Mouse (Mus musculus): ENCODE results near the gene Lrrtm4. TPM values are rescaled to one million over a fixed set of nuclear protein-coding genes. Genes with fewer than 3 reads are reported as not detected.

Lrrtm4 gene
- polyA plus RNA-seq, 1 experiment from 2014 or later, result 1.3 TPM

DNA sequence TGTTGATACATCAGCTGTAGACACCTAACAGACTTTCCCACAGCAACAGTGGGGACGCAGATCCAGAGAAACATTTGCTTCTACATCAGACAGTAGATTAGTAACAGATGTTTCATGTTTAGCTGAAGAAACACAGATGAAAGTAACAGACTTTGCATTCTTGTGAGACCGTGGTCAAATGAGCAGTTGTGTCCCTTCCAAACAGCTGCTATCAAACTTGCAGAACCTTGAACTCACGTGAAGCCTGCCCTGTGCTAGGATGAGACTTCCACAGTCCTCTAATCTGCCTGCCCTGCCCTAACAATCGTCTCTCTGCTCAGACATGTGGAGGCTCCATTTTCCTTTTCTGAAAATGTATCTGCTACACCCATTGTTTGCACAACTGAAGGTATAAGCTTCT is 245.3 kb downstream of the Lrrtm4 start:
- DNase-seq (ENCODE audit: low spot score), result no peak
- H3K27me3 ChIP-seq (ENCODE audit: control insufficient read depth, insufficient read depth, low read length), result no peaks in the 10 kb centered on the region
- no peak overlapping the region for H3K4me2 ChIP-seq (ENCODE audit: low read depth, severe bottlenecking)
- no peak overlapping the region for H3K27ac ChIP-seq (replicated peaks; ENCODE audit: low read depth, low read length)
- no peaks in the 10 kb centered on the region for H3K4me1 ChIP-seq (ENCODE audit: control insufficient read depth, insufficient read depth, low read length)
- H3K36me3 ChIP-seq (ENCODE audit: control insufficient read depth, insufficient read depth, low read length), result no peaks in the 10 kb centered on the region
- no peak for ATAC-seq (ENCODE audit: insufficient number of reproducible peaks, low FRiP score, low TSS enrichment, low read depth)
- H3K9me3 ChIP-seq (ENCODE audit: control insufficient read depth, low read length), result no peaks in the 10 kb centered on the region
- no peak overlapping the region for H3K4me3 ChIP-seq (ENCODE audit: low read depth, low read length)
- no peak overlapping the region for H3K9ac ChIP-seq (ENCODE audit: low read length)
- WGBS, result 28% methylated on average over 4 of the region's 4 CpGs

- no peaks in the 10 kb centered on the region for H3K9me3 ChIP-seq (ENCODE audit: control insufficient read depth, low read length)
- H3K27me3 ChIP-seq (ENCODE audit: control insufficient read depth, insufficient read depth, low read length), result no peaks in the 10 kb centered on the region
- ATAC-seq (ENCODE audit: insufficient number of reproducible peaks, low FRiP score, low TSS enrichment, low read depth) (no peak), DNase-seq (ENCODE audit: low spot score) (no peak)
- no peak overlapping the region for H3K9ac ChIP-seq (ENCODE audit: low read length)
- no peaks in the 10 kb centered on the region for H3K36me3 ChIP-seq (ENCODE audit: control insufficient read depth, insufficient read depth, low read length)
- H3K4me3 ChIP-seq (ENCODE audit: low read depth, low read length), result no peak overlapping the region
- H3K4me1 ChIP-seq (ENCODE audit: control insufficient read depth, insufficient read depth, low read length), result no peaks in the 10 kb centered on the region
- H3K27ac ChIP-seq (replicated peaks; ENCODE audit: low read depth, low read length), result no peak overlapping the region
- no peak overlapping the region for H3K4me2 ChIP-seq (ENCODE audit: low read depth, severe bottlenecking)
These were observed 245.9 kb downstream of the Lrrtm4 start for GRCm38 (mm10) chr6:80264584-80264983.

DNA sequence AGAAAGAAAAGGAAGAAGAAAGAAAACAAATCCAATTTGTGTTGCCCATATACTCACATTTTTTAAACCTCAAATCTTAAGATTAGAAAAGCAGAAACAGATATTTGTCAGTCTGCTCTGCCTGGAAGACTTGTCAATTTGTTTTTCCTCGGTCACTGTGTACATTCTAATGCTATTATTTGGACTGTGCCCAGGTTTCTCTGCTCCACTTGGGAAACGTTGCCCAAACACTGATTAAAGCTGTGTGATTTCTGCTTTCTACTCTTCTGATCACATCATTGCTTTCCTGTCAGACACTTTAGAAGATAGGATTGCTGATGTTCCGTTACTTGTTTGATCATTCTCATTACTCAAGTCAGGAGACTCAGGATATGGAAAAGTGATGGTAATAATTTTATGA is 247.1 kb downstream of the Lrrtm4 start:
- DNase-seq (ENCODE audit: low spot score) (no peak), ATAC-seq (ENCODE audit: insufficient number of reproducible peaks, low FRiP score, low TSS enrichment, low read depth) (no peak)
- Histone ChIP-seq H3K4me3 (ENCODE audit: low read depth, low read length) (no peak overlapping the region), H3K36me3 (ENCODE audit: control insufficient read depth, insufficient read depth, low read length) (no peaks in the 10 kb centered on the region), H3K9ac (ENCODE audit: low read length) (no peak overlapping the region), H3K4me1 (ENCODE audit: control insufficient read depth, insufficient read depth, low read length) (no peaks in the 10 kb centered on the region), H3K27ac (replicated peaks; ENCODE audit: low read depth, low read length) (no peak overlapping the region), H3K4me2 (ENCODE audit: low read depth, severe bottlenecking) (no peak overlapping the region), H3K9me3 (ENCODE audit: control insufficient read depth, low read length) (no peaks in the 10 kb centered on the region), H3K27me3 (ENCODE audit: control insufficient read depth, insufficient read depth, low read length) (no peaks in the 10 kb centered on the region)
- 78% methylated on average over 3 of the region's 3 CpGs for WGBS

GRCm38 (mm10) chr6:80286968-80287367 is 268.3 kb downstream of the Lrrtm4 start:
- Histone ChIP-seq H3K27ac (replicated peaks; ENCODE audit: low read depth, low read length) (no peak overlapping the region), H3K9me3 (ENCODE audit: control insufficient read depth, low read length) (no peaks in the 10 kb centered on the region), H3K27me3 (ENCODE audit: control insufficient read depth, insufficient read depth, low read length) (no peaks in the 10 kb centered on the region), H3K4me1 (ENCODE audit: control insufficient read depth, insufficient read depth, low read length) (no peaks in the 10 kb centered on the region), H3K9ac (ENCODE audit: low read length) (no peak overlapping the region), H3K4me2 (ENCODE audit: low read depth, severe bottlenecking) (no peak overlapping the region), H3K36me3 (ENCODE audit: control insufficient read depth, insufficient read depth, low read length) (no peaks in the 10 kb centered on the region), H3K4me3 (ENCODE audit: low read depth, low read length) (no peak overlapping the region)
- DNase-seq (ENCODE audit: low spot score) (no peak), ATAC-seq (ENCODE audit: insufficient number of reproducible peaks, low FRiP score, low TSS enrichment, low read depth) (no peak)
- WGBS, result 96% methylated on average over 1 of the region's 1 CpGs

GRCm38 (mm10) chr6:80301871-80302270 is 283.2 kb downstream of the Lrrtm4 start:
- no peak overlapping the region for H3K4me3 ChIP-seq (ENCODE audit: low read depth, low read length)
- no peaks in the 10 kb centered on the region for H3K36me3 ChIP-seq (ENCODE audit: control insufficient read depth, insufficient read depth, low read length)
- DNase-seq (ENCODE audit: low spot score), result no peak
- H3K27me3 ChIP-seq (ENCODE audit: control insufficient read depth, insufficient read depth, low read length), result no peaks in the 10 kb centered on the region
- no peaks in the 10 kb centered on the region for H3K9me3 ChIP-seq (ENCODE audit: control insufficient read depth, low read length)
- H3K4me1 ChIP-seq (ENCODE audit: control insufficient read depth, insufficient read depth, low read length), result no peaks in the 10 kb centered on the region
- no peak overlapping the region for H3K9ac ChIP-seq (ENCODE audit: low read length)
- no peak overlapping the region for H3K27ac ChIP-seq (replicated peaks; ENCODE audit: low read depth, low read length)
- H3K4me2 ChIP-seq (ENCODE audit: low read depth, severe bottlenecking), result no peak overlapping the region
- ATAC-seq (ENCODE audit: insufficient number of reproducible peaks, low FRiP score, low TSS enrichment, low read depth), result no peak

DNA sequence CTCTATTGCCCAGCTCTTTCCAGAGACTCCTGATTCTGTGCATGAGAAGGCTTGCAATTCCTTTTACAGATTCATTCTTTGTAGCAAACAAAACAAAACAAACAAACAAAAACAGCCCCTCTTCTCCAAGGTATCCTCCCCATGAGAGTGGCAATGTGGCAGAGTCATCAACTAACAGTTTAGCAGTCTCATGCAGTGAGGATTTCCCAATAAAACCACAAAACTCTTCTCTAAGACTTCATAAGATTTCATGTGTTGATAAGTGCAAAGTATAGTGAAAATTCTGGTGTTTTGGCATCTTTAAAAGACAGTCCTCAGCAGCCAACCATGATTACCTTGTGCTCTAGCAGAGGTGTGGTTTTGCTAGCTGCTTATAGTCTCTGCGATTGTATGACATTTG is 284.9 kb downstream of the Lrrtm4 start:
- Histone ChIP-seq H3K9me3 (ENCODE audit: control insufficient read depth, low read length) (no peaks in the 10 kb centered on the region), H3K4me2 (ENCODE audit: low read depth, severe bottlenecking) (no peak overlapping the region), H3K4me3 (ENCODE audit: low read depth, low read length) (no peak overlapping the region), H3K9ac (ENCODE audit: low read length) (no peak overlapping the region), H3K27me3 (ENCODE audit: control insufficient read depth, insufficient read depth, low read length) (no peaks in the 10 kb centered on the region), H3K27ac (replicated peaks; ENCODE audit: low read depth, low read length) (no peak overlapping the region), H3K4me1 (ENCODE audit: control insufficient read depth, insufficient read depth, low read length) (no peaks in the 10 kb centered on the region), H3K36me3 (ENCODE audit: control insufficient read depth, insufficient read depth, low read length) (no peaks in the 10 kb centered on the region)
- DNase-seq (ENCODE audit: low spot score) (no peak), ATAC-seq (ENCODE audit: insufficient number of reproducible peaks, low FRiP score, low TSS enrichment, low read depth) (no peak)
- WGBS, result 93% methylated on average over 1 of the region's 1 CpGs

DNA sequence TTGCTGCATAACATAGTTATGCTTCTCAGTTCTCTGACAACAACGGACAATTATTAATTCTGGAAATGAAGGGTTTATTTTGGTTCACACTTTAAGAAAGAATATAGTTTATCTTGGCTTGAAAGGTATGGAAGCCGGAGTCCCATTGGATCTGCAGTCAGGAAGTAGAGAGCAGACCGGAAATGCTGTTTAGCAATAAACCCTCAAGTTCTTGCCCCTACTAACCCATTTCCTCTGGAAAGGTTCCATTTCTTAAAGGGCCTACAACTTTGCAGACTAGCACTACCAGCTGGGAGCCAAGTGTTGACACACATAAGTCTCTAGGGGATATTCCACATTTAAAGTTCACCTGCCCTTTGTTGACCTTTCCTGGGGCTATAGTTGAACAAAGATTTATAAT is 309.7 kb downstream of the Lrrtm4 start:
- ATAC-seq (ENCODE audit: insufficient number of reproducible peaks, low FRiP score, low TSS enrichment, low read depth) (no peak), DNase-seq (ENCODE audit: low spot score) (no peak)
- WGBS, result 86% methylated on average over 3 of the region's 3 CpGs
- no peak overlapping the region for H3K4me2 ChIP-seq (ENCODE audit: low read depth, severe bottlenecking)
- H3K9me3 ChIP-seq (ENCODE audit: control insufficient read depth, low read length), result no peaks in the 10 kb centered on the region
- H3K9ac ChIP-seq (ENCODE audit: low read length), result no peak overlapping the region
- no peaks in the 10 kb centered on the region for H3K4me1 ChIP-seq (ENCODE audit: control insufficient read depth, insufficient read depth, low read length)
- no peak overlapping the region for H3K27ac ChIP-seq (replicated peaks; ENCODE audit: low read depth, low read length)
- no peaks in the 10 kb centered on the region for H3K36me3 ChIP-seq (ENCODE audit: control insufficient read depth, insufficient read depth, low read length)
- no peak overlapping the region for H3K4me3 ChIP-seq (ENCODE audit: low read depth, low read length)
- no peaks in the 10 kb centered on the region for H3K27me3 ChIP-seq (ENCODE audit: control insufficient read depth, insufficient read depth, low read length)

- Histone ChIP-seq H3K4me1 (ENCODE audit: control insufficient read depth, insufficient read depth, low read length) (no peaks in the 10 kb centered on the region), H3K9me3 (ENCODE audit: control insufficient read depth, low read length) (no peaks in the 10 kb centered on the region), H3K27me3 (ENCODE audit: control insufficient read depth, insufficient read depth, low read length) (no peaks in the 10 kb centered on the region), H3K36me3 (ENCODE audit: control insufficient read depth, insufficient read depth, low read length) (no peaks in the 10 kb centered on the region), H3K4me2 (ENCODE audit: low read depth, severe bottlenecking) (no peak overlapping the region), H3K4me3 (ENCODE audit: low read depth, low read length) (no peak overlapping the region), H3K27ac (replicated peaks; ENCODE audit: low read depth, low read length) (no peak overlapping the region), H3K9ac (ENCODE audit: low read length) (no peak overlapping the region)
- DNase-seq (ENCODE audit: low spot score) (no peak), ATAC-seq (ENCODE audit: insufficient number of reproducible peaks, low FRiP score, low TSS enrichment, low read depth) (no peak)
- WGBS, result 83% methylated on average over 3 of the region's 3 CpGs
These were observed 313.1 kb downstream of the Lrrtm4 start for GRCm38 (mm10) chr6:80331751-80332150.

DNA sequence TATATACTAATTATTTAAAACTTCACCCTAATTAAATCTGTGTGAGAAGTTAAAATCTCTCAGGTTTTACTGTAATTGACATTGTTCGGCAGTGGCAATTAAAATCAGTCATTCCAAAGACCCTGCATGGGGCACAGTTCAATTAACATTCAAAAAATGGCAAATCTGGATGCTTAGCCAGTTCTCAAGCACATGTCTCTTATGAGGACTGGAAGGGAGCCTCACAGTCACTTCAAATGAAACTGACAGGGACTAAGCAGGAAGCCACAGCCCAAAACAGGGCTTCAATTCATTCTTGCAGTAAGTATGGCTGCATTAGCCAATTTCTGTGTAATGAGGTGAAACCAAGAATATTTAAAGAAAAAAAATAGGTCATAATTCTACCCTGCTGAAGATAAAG is 333.6 kb downstream of the Lrrtm4 start:
- Histone ChIP-seq H3K27me3 (ENCODE audit: control insufficient read depth, insufficient read depth, low read length) (no peaks in the 10 kb centered on the region), H3K9ac (ENCODE audit: low read length) (no peak overlapping the region), H3K9me3 (ENCODE audit: control insufficient read depth, low read length) (no peaks in the 10 kb centered on the region), H3K4me2 (ENCODE audit: low read depth, severe bottlenecking) (no peak overlapping the region), H3K4me1 (ENCODE audit: control insufficient read depth, insufficient read depth, low read length) (no peaks in the 10 kb centered on the region), H3K36me3 (ENCODE audit: control insufficient read depth, insufficient read depth, low read length) (no peaks in the 10 kb centered on the region), H3K4me3 (ENCODE audit: low read depth, low read length) (no peak overlapping the region), H3K27ac (replicated peaks; ENCODE audit: low read depth, low read length) (no peak overlapping the region)
- ATAC-seq (ENCODE audit: insufficient number of reproducible peaks, low FRiP score, low TSS enrichment, low read depth) (no peak), DNase-seq (ENCODE audit: low spot score) (no peak)
- WGBS, result 61% methylated on average over 1 of the region's 1 CpGs
